Mouse (Mus musculus) stomach, embryonic 15.5 days (tissue): ENCODE data around the gene Cela2a. TPM values are rescaled to one million over a fixed set of nuclear protein-coding genes. Genes with fewer than 3 reads are reported as not detected.

Source experiments
- ATAC-seq: fragments of 200-750 bp; cut with Nextera tagmentation; 2 replicates; pipeline ENCODE4 v1.8.0; 2017; ENCODE audit warnings: low read depth, moderate number of reproducible peaks, moderate TSS enrichment; ENCODE audit not compliant: insufficient read depth, low FRiP score
- H3K27ac ChIP-seq: fragments of 300-500 bp; sonication (generic); 2 replicates; pipeline ENCODE4 v1.5.1; 2015; ENCODE audit warnings: mild to moderate bottlenecking, inconsistent platforms
- H3K27me3 ChIP-seq: fragments of 300-500 bp; sonication (generic); replicated peaks from 2 replicates; pipeline ENCODE4 v1.6.1; 2015; ENCODE audit warnings: inconsistent platforms
- H3K36me3 ChIP-seq: fragments of 300-500 bp; sonication (generic); 2 replicates; pipeline ENCODE4 v1.6.1; 2015; ENCODE audit warnings: inconsistent platforms
- H3K4me1 ChIP-seq: fragments of 300-500 bp; sonication (generic); 2 replicates; pipeline ENCODE4 v1.6.1; 2015; ENCODE audit warnings: inconsistent platforms
- H3K4me2 ChIP-seq: fragments of 300-500 bp; sonication (generic); 2 replicates; pipeline ENCODE4 v1.6.1; 2015; ENCODE audit warnings: mild to moderate bottlenecking, inconsistent platforms
- H3K4me3 ChIP-seq: fragments of 300-500 bp; sonication (generic); replicated peaks from 2 replicates; pipeline ENCODE4 v1.5.1; 2015; ENCODE audit warnings: inconsistent platforms
- H3K9ac ChIP-seq: fragments of 300-500 bp; sonication (generic); 2 replicates; pipeline ENCODE4 v1.6.1; 2015; ENCODE audit warnings: inconsistent platforms
- H3K9me3 ChIP-seq: fragments of 300-500 bp; sonication (generic); 2 replicates; pipeline ENCODE4 v1.6.1; 2016; ENCODE audit warnings: inconsistent platforms
- WGBS: fragments of 180-500 bp; shearing (Covaris S2); methylation state at CpG from one replicate; pipeline ENCODE4 v1.1.7; 2015; 5-methylcytosine and 5-hydroxymethylcytosine counted together
- polyA plus RNA-seq: library from polyadenylated mRNA; unstranded; fragments of >200 nt; fragmentation: Nextera tagmentation; extraction: Ambion mirVana; gene quantifications from 2 replicates; pipeline ENCODE4 v1.2.1, GENCODE M21; 2015

The Cela2a gene
- polyA plus RNA-seq: 475 and 519 TPM in 2 replicates

GRCm38 (mm10) chr4:141826060-141826459 lies at the start of gene Cela2a:
Gene Cela2a, minus strand, starts transcription at chr4:141826160.
- Histone ChIP-seq H3K4me1 (no peaks in the 10 kb centered on the region), H3K27ac (no peak within 1 kb of the TSS), H3K4me3 (no peak within 1 kb of the TSS), H3K9ac (no peak within 1 kb of the TSS), H3K27me3 (no peaks in the 10 kb centered on the region), H3K9me3 (no peaks in the 10 kb centered on the region), H3K36me3 (no peaks in the 10 kb centered on the region), H3K4me2 (no peak within 1 kb of the TSS)
- 54% methylated on average over 5 of the region's 5 CpGs for WGBS
- no peak for ATAC-seq

- 20% methylated on average over 8 of the region's 8 CpGs for WGBS
- no peaks in the 10 kb centered on the region for H3K36me3 ChIP-seq
- peak overlapping the region; percentile 88 for H3K4me2 ChIP-seq
- no peaks in the 10 kb centered on the region for H3K27me3 ChIP-seq
- no peak overlapping the region for H3K9ac ChIP-seq
- H3K9me3 ChIP-seq: no peaks in the 10 kb centered on the region
- peak overlapping the region; percentile 81 for H3K4me3 ChIP-seq
- H3K4me1 ChIP-seq: peaks cover 34% of the 10 kb centered on the region
- no peak overlapping the region for H3K27ac ChIP-seq
- ATAC-seq: no peak
Observed at GRCm38 (mm10) chr4:141875481-141876108, 49.6 kb upstream of the Cela2a start.

GRCm38 (mm10) chr4:141874601-141875460 lies 48.9 kb upstream of the Cela2a start, which contains the start of gene Efhd2:
Gene Efhd2, minus strand, starts transcription at chr4:141874920.
- H3K36me3 ChIP-seq: no peaks in the 10 kb centered on the region
- H3K4me2 ChIP-seq: peak within 1 kb of the TSS; percentile 88
- H3K4me1 ChIP-seq: peaks cover 39% of the 10 kb centered on the region
- ATAC-seq: peak; percentile 88
- no peaks in the 10 kb centered on the region for H3K9me3 ChIP-seq
- H3K27ac ChIP-seq: peak within 1 kb of the TSS; percentile 71
- WGBS: under 1% methylated on average over 73 of the region's 73 CpGs
- H3K4me3 ChIP-seq: peak within 1 kb of the TSS; percentile 81
- H3K9ac ChIP-seq: peak within 1 kb of the TSS; percentile 91
- no peaks in the 10 kb centered on the region for H3K27me3 ChIP-seq

- ATAC-seq: 0 out of 2 replicates have a peak, but pooled peaks have one; percentile 9
- Histone ChIP-seq H3K4me1 (peaks cover 44% of the 10 kb centered on the region), H3K9ac (peak overlapping the region; percentile 91), H3K4me3 (peak overlapping the region; percentile 81), H3K9me3 (no peaks in the 10 kb centered on the region), H3K4me2 (peak overlapping the region; percentile 88), H3K27me3 (no peaks in the 10 kb centered on the region), H3K27ac (peak overlapping the region; percentile 71), H3K36me3 (no peaks in the 10 kb centered on the region)
- WGBS: under 1% methylated on average over 19 of the region's 19 CpGs
Observed at GRCm38 (mm10) chr4:141874111-141874600, 48.2 kb upstream of the Cela2a start.

- 73% methylated on average over 9 of the region's 9 CpGs for WGBS
- Histone ChIP-seq H3K27ac (peak overlapping the region; percentile 27; the same call in 1 of the 2 replicates), H3K27me3 (no peaks in the 10 kb centered on the region), H3K36me3 (no peaks in the 10 kb centered on the region), H3K4me2 (peak overlapping the region; percentile 88), H3K4me3 (peak overlapping the region; percentile 81), H3K9me3 (no peaks in the 10 kb centered on the region), H3K4me1 (peaks cover 54% of the 10 kb centered on the region), H3K9ac (peak overlapping the region; percentile 29; the same call in 1 of the 2 replicates)
- no peak for ATAC-seq
Observed at GRCm38 (mm10) chr4:141872977-141873376, 47.0 kb upstream of the Cela2a start.

- no peak overlapping the region for H3K9ac ChIP-seq
- peak overlapping the region; percentile 81 for H3K4me3 ChIP-seq
Observed at GRCm38 (mm10) chr4:141871909-141872308, 45.9 kb upstream of the Cela2a start.

GRCm38 (mm10) chr4:141871333-141871725 lies 45.4 kb upstream of the Cela2a start:
- H3K36me3 ChIP-seq: no peaks in the 10 kb centered on the region
- no peaks in the 10 kb centered on the region for H3K27me3 ChIP-seq
- no peak overlapping the region for H3K4me3 ChIP-seq
- H3K4me2 ChIP-seq: peak overlapping the region; percentile 88
- no peak for ATAC-seq
- H3K9ac ChIP-seq: no peak overlapping the region
- no peaks in the 10 kb centered on the region for H3K9me3 ChIP-seq
- peak overlapping the region; percentile 79 for H3K27ac ChIP-seq
- peaks cover 70% of the 10 kb centered on the region for H3K4me1 ChIP-seq
- 83% methylated on average over 3 of the region's 3 CpGs for WGBS

More at GRCm38 (mm10) chr4:141871909-141872308, 45.9 kb upstream of the Cela2a start:
- no peak for ATAC-seq
- H3K36me3 ChIP-seq: no peaks in the 10 kb centered on the region
- 50% methylated on average over 9 of the region's 9 CpGs for WGBS
- H3K4me2 ChIP-seq: peak overlapping the region; percentile 88
- no peaks in the 10 kb centered on the region for H3K27me3 ChIP-seq
- peaks cover 65% of the 10 kb centered on the region for H3K4me1 ChIP-seq
- H3K27ac ChIP-seq: peak overlapping the region; percentile 79
- no peaks in the 10 kb centered on the region for H3K9me3 ChIP-seq

GRCm38 (mm10) chr4:141870666-141871332 lies 44.8 kb upstream of the Cela2a start:
- no peak for ATAC-seq
- Histone ChIP-seq H3K27ac (peak overlapping the region; percentile 79), H3K4me3 (no peak overlapping the region), H3K27me3 (no peaks in the 10 kb centered on the region), H3K4me2 (peak overlapping the region; percentile 9; the same call in 1 of the 2 replicates), H3K36me3 (no peaks in the 10 kb centered on the region), H3K4me1 (peaks cover 76% of the 10 kb centered on the region), H3K9me3 (no peaks in the 10 kb centered on the region), H3K9ac (no peak overlapping the region)
- 72% methylated on average over 11 of the region's 11 CpGs for WGBS

- Histone ChIP-seq H3K27me3 (no peaks in the 10 kb centered on the region), H3K9ac (no peak overlapping the region), H3K4me1 (peaks cover 75% of the 10 kb centered on the region), H3K4me3 (no peak overlapping the region), H3K9me3 (no peaks in the 10 kb centered on the region), H3K4me2 (no peak overlapping the region), H3K36me3 (no peaks in the 10 kb centered on the region), H3K27ac (peak overlapping the region; percentile 79)
- no peak for ATAC-seq
- 60% methylated on average over 5 of the region's 5 CpGs for WGBS
Observed at GRCm38 (mm10) chr4:141869436-141870215, 43.7 kb upstream of the Cela2a start.

- Histone ChIP-seq H3K4me2 (no peak overlapping the region), H3K36me3 (peaks cover 4% of the 10 kb centered on the region; the same call in 1 of the 2 replicates), H3K9me3 (no peaks in the 10 kb centered on the region), H3K27ac (peak overlapping the region; percentile 74; the same call in 1 of the 2 replicates), H3K27me3 (no peaks in the 10 kb centered on the region), H3K4me1 (peaks cover 73% of the 10 kb centered on the region), H3K4me3 (no peak overlapping the region), H3K9ac (no peak overlapping the region)
- ATAC-seq: no peak
- 76% methylated on average over 10 of the region's 10 CpGs for WGBS
Observed at GRCm38 (mm10) chr4:141868051-141868450, 42.1 kb upstream of the Cela2a start.

- H3K4me1 ChIP-seq: peaks cover 72% of the 10 kb centered on the region
- WGBS: 37% methylated on average over 4 of the region's 4 CpGs
- H3K27ac ChIP-seq: peak overlapping the region; percentile 74
- H3K9me3 ChIP-seq: no peaks in the 10 kb centered on the region
- H3K4me3 ChIP-seq: no peak overlapping the region
- no peaks in the 10 kb centered on the region for H3K27me3 ChIP-seq
- H3K9ac ChIP-seq: no peak overlapping the region
- peak overlapping the region; percentile 29; the same call in 1 of the 2 replicates for H3K4me2 ChIP-seq
- H3K36me3 ChIP-seq: peaks cover 4% of the 10 kb centered on the region; the same call in 1 of the 2 replicates
- peak; percentile 30; the same call in 1 of the 2 replicates for ATAC-seq
Observed at GRCm38 (mm10) chr4:141867498-141867897, 41.5 kb upstream of the Cela2a start.
